Mouse (Mus musculus) heart, adult 8-10 months (tissue): Measurements from ENCODE around the gene Pde4d. TPM values are rescaled to one million over a fixed set of nuclear protein-coding genes. Genes with fewer than 3 reads are reported as not detected.

Experiments used
- DNase-seq: peaks from one replicate; pipeline ENCODE4 v3.0.0; 2022; ENCODE audit warnings: low spot score
- total RNA-seq, 4 experiments: library from RNA; stranded (reverse); gene quantifications; 2 replicates each; pipeline ENCODE4 v1.2.4; 2022

Gene Pde4d
- total RNA-seq, 4 experiments from 2014 or later: 35.5 to 45.7 (median 42.5) TPM

GRCm38 (mm10) chr13:109558341-109559257, 1108.9 kb downstream of the Pde4d start:
- DNase-seq: no peak

GRCm38 (mm10) chr13:109560261-109560660, 1110.5 kb downstream of the Pde4d start:
- no peak for DNase-seq

- DNase-seq: no peak
Observed at GRCm38 (mm10) chr13:109568638-109569468, 1119.1 kb downstream of the Pde4d start.

GRCm38 (mm10) chr13:109569491-109569890, 1119.7 kb downstream of the Pde4d start:
- DNase-seq: no peak

- no peak for DNase-seq
Observed at GRCm38 (mm10) chr13:109576725-109577124, 1127.0 kb downstream of the Pde4d start.

- no peak for DNase-seq
Observed at GRCm38 (mm10) chr13:109577454-109577853, 1127.7 kb downstream of the Pde4d start.

- no peak for DNase-seq
Observed at GRCm38 (mm10) chr13:109577901-109578300, 1128.2 kb downstream of the Pde4d start.

GRCm38 (mm10) chr13:109581284-109582070, 1131.7 kb downstream of the Pde4d start:
- DNase-seq: no peak

GRCm38 (mm10) chr13:109590048-109590447, 1140.3 kb downstream of the Pde4d start:
- DNase-seq: no peak

GRCm38 (mm10) chr13:109592192-109592797, 1142.5 kb downstream of the Pde4d start:
- DNase-seq: no peak

GRCm38 (mm10) chr13:109599711-109600110, 1150.0 kb downstream of the Pde4d start:
- DNase-seq: no peak

GRCm38 (mm10) chr13:109604017-109604416, 1154.3 kb downstream of the Pde4d start:
- DNase-seq: no peak

- no peak for DNase-seq
Observed at GRCm38 (mm10) chr13:109605140-109605539, 1155.4 kb downstream of the Pde4d start.

GRCm38 (mm10) chr13:109609106-109609804, 1159.5 kb downstream of the Pde4d start:
- DNase-seq: no peak

GRCm38 (mm10) chr13:109609805-109610187, 1160.0 kb downstream of the Pde4d start:
- DNase-seq: peak; percentile 16

- DNase-seq: no peak
Observed at GRCm38 (mm10) chr13:109610772-109611171, 1161.0 kb downstream of the Pde4d start.

GRCm38 (mm10) chr13:109615213-109615784, 1165.6 kb downstream of the Pde4d start:
- DNase-seq: no peak

- DNase-seq: peak; percentile 36
Observed at GRCm38 (mm10) chr13:109615785-109616281, 1166.1 kb downstream of the Pde4d start.

- no peak for DNase-seq
Observed at GRCm38 (mm10) chr13:109619158-109619657, 1169.5 kb downstream of the Pde4d start.

GRCm38 (mm10) chr13:109622207-109622606, 1172.5 kb downstream of the Pde4d start:
- DNase-seq: no peak
